Mouse (Mus musculus): ENCODE results near the gene Polr2a.
"Not testable (repeated sequence)": the region's sequence is repeated elsewhere in the genome, so short reads cannot be mapped to it uniquely, and the experiment has no call there.

Gene Polr2a

DNA sequence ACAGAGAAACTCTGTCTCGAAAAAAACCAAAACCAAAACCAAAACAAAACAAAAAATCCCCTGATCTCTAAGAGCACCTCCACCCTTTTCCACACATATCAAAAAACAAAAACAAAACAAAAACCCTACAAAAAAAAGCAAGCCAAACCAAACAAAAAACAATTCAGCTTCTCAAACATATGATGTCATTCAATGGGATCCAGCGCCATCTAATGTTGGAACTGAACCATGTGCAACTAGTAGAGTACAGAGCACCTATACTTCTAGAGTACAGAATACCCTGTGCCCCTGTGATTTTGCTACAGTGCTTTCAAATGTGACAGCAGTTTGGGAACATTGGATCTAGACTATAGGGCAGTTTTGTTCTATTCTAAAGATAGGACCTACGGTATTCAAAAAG, 3.7 kb downstream of the Polr2a start:
- DNase-seq (ENCODE audit: inconsistent ontology term): peak; percentile 51

DNA sequence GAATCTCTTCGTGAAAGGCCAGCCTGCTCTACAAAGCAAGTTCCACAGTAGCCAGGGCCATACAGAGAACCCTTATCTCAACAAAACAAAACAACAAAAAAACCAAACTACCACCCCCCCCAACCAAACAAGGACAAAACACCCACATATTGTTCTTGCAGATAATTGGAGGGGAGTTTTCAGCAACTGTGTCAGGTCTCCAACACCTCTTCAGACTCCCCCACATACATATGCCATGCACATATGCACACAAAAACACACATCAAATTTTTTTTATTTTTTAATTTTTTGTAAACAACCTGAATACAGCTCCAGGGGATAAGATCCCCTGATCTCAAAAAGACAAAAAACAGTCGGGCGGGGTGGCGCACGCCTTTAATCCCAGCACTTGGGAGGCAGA, 4.2 kb downstream of the Polr2a start:
- DNase-seq (ENCODE audit: inconsistent ontology term): no peak

DNA sequence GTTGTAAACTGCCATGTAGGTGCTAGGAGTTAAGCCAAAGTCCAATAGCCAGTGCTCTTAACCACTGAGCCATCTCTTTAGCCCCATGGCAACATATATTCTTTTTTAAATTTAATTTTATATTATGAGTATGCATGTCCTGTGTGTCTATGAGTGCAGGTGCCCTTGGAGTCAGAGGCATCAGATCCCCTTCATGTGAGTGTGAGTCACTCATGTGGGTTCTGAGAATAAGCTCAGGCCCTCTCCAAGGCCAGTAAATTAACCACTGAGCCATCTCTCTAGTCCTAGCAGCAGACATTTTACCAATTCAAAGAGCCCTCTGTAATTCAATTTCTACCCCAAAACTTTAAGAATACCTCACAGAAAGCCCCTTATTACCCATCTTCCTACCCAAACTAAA, 5.8 kb downstream of the Polr2a start:
- no peak for DNase-seq (ENCODE audit: inconsistent ontology term)

GRCm38 (mm10) chr11:69751635-69752034, 6.8 kb downstream of the Polr2a start:
- DNase-seq (ENCODE audit: inconsistent ontology term): no peak

DNA sequence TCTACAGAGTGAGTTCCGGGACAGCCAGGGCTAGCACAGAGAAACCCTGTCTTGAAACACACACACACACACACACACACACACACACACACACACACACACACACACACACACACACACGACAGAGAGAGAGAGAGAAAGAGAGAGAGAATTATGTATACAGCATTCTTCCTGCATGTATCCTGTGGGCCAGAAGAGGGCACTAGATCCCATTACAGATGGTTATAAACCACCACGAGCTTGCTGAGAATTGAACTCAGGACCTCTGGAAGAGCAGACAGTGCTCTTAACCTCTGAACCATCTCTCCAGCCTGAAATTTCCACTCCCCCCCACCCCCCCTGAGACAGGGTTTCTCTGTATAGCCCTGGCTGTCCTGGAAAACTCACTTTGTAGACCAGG, 27.0 kb downstream of the Polr2a start:
- not testable (repeated sequence) for DNase-seq (ENCODE audit: inconsistent ontology term)

DNA sequence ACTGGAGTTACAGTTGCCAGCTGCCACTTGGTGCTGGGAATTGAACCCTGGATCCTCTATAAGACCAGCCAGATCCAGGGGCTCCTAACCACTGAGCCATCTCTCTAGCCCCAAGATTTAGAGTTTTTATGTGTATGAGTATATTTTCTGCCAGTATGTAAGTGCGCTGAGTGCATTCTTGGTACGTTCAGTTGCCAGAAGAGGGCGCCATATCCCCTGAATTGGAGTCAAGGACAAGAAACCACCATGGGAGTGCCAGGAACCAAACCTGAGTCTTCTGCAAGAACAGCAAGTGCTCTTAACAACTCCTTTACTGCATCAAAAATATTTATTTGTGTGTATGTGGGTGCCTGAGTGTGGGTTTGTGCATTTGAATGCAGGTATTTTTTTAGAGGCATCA, 29.4 kb downstream of the Polr2a start:
- DNase-seq (ENCODE audit: inconsistent ontology term): no peak

DNA sequence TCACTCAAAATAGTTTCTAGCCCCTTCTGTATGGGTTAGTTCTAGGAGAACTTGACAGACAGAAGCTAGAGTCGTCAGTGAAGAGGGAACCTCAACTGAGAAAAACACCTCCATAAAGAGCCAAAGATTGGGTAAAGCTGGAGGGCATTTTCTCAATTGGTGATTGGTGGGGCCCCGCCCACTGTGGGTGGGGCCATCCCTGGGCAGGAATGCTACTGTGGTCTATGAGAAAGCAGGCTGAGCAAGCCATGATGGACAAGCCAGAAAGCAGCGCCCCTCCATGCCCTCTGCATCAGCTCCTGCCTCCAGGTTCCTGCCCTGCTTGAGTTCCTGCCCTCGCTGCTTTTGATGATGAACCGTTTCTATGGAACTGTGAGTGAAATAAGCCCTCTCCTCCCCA, 32.5 kb downstream of the Polr2a start:
- peak; percentile 19 for DNase-seq (ENCODE audit: inconsistent ontology term)

- no peak for DNase-seq (ENCODE audit: inconsistent ontology term)
These were observed 35.4 kb downstream of the Polr2a start for GRCm38 (mm10) chr11:69723074-69723473.

DNA sequence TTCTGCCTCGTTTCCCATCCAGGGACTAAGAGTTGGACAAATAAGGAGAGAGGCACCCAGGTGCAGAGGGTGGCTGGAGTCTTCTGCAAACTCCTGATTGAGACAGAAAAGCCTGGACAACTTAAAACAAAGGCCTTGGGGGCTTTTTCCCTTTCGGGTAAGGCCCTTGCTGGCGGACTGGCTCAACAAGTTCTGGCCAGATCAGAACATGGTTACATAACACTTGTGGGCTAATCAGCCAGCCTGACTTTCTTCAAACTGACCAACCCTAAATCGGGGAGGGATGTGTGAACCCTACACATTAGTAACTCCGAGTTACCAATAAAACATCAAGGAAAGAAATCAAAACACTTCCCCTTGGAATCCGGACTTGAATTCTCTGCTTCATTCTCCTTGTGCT, 37.6 kb downstream of the Polr2a start:
- DNase-seq (ENCODE audit: inconsistent ontology term): no peak

DNA sequence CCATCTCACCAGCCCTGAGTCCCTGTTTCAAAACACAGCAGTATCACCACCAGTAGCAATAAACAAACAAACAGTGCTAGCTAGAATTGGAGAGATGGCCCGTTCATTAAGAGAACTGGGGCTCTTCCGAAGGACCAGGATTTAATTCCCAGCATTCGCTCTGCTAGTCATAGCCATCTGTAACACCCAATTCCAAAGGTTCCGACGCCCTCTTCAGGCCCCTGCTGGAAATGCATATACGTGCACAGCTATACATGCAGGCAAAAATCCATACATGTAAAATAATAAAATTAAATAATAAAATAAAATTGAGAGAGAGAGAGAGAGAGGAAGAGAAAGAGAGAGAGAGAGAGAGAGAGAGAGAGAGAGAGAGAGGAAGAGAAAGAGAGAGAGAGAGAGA, 39.0 kb downstream of the Polr2a start:
- DNase-seq (ENCODE audit: inconsistent ontology term): no peak

DNA sequence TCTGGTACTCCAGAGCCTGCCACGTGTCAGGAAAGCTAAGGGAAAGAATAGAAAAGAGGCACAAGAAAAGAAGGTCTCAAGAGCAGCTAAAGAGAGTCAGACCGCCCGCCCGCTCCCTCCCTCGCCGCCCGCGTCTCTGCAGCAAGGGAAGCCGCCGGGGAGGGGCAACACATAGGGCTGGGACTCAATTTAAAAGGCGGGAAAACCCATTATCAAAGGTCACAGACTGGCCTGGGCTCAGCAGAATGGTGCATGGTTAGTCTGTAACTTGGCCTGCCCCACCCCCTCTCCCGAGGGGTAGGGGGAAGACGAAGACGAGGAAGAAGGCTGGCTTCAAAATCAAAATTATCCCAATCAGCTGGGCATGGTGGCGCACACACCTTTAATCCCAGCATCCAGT, 39.8 kb downstream of the Polr2a start:
- no peak for DNase-seq (ENCODE audit: inconsistent ontology term)

GRCm38 (mm10) chr11:69716953-69717352, 41.5 kb downstream of the Polr2a start:
- DNase-seq (ENCODE audit: inconsistent ontology term): no peak

- DNase-seq (ENCODE audit: inconsistent ontology term): peak; percentile 27
These were observed 42.5 kb downstream of the Polr2a start for GRCm38 (mm10) chr11:69715929-69716328.

DNA sequence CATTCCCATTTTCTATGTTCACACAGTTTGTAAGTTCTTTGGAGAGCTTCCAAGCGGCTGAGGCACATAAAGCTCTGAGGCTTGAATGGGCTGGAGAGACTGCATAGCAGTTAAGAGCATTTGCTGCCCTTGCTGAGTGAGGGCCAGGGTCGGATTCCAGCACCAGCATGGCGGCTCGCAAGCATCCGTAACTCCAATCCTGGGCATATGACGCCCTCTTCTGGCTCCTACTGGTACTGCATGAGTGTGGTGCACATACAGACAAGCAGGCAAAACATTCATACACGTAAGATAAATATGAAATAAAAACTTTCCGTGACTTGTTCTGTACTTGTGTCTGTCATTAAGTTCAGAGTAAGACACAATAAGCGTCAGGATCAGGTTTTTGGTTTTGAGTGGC, 43.0 kb downstream of the Polr2a start:
- no peak for DNase-seq (ENCODE audit: inconsistent ontology term)

DNA sequence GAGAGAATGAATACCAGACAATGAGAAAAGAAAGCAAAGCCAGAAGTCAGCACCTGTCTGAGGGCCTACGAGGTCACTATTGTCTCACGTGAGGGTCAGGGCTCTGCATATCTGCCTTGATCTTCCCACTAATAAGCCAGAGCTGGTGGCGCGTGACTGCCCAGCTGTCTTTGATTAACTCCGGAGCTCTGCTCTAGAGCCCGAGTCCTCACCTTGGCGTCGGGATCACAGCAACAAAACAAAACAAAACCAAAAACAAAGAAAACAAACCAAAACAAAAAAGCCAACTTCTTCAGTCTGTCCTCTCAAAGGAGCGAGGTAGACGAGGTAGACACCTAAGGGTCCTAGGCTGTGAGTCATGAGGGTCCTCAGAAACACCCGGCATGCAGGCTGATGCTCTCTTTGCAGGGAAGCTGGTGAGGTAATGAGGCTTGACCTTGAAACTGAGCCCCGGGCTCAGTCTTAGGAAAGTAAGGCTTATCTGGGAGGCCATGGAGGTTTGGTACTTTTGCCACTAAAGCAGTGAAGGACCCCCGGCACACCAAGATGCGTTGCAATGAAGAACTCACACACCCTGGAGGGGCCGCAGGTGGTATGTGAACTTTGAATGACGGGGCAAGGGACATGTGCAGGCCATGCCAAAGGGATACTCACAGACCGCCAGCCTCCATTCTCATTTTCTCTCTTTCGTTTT, 43.7 kb downstream of the Polr2a start:
- no peak for DNase-seq (ENCODE audit: inconsistent ontology term)

- DNase-seq (ENCODE audit: inconsistent ontology term): no peak
These were observed 45.3 kb downstream of the Polr2a start for GRCm38 (mm10) chr11:69712954-69713672.

DNA sequence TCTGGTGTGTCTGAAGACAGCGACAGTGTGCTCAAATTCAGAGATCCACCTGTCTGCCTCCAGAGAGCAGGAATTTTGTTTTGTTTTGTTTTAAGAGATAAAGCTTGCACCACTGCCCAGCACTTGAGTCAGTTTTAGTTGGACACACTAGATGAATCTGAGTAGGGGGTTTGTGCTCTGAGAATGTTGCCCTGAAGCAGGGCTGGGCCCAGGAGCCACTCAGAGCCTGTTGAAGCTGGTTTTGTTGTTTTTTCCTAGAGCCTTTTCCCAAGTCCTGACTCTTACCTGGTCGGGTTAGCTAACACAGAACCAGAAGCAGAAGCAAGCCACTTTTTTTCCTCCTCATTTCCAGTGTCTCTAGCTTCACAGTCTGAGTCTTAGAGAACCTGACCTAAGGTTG, 47.4 kb downstream of the Polr2a start:
- no peak for DNase-seq (ENCODE audit: inconsistent ontology term)

DNA sequence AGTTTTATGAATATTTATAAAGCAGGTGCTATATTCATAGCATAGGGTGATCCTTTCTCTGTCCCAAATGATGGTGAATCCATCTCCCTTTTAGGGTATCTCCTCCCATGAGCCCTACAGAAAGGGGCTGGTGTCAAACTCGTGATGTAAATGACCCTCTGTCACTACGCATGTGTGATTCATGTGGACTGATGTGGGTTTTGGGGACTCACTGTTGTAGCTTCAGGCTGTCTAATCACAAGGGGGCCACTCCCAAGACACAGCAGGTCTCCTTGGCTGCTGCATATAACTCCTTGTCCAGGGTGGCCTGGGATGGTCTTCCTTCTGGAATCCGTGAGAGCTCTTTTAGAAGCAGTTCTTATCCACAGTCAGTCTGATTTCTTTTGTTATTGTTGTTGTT, 48.0 kb downstream of the Polr2a start:
- DNase-seq (ENCODE audit: inconsistent ontology term): no peak

GRCm38 (mm10) chr11:69709554-69710446, 48.6 kb downstream of the Polr2a start:
- no peak for DNase-seq (ENCODE audit: inconsistent ontology term)

GRCm38 (mm10) chr11:69708614-69709265, 49.7 kb downstream of the Polr2a start:
- no peak for DNase-seq (ENCODE audit: inconsistent ontology term)

DNA sequence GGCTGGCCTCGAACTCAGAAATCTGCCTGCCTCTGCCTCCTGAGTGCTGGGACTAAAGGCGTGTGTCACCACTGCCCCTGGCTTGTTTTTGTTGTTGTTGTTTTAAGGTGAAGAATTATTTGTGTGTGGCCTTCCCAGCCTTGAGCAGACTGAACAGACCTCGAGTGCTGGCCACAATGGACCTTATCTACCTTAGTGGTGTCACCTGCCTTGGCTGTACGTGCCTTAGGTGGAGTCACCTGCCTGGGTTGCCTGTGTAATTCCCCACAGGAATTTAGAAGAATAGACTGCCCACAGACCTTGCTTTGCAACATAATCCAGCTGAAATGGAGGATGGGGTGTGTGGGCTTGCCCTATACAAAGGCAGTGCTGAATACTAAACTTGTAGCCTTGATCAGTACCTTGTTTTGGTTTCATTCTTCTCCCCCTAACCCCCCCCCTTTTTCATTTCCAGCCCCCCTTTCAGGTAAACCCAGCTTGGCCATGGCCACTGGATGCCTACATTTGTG, 50.5 kb downstream of the Polr2a start:
- DNase-seq (ENCODE audit: inconsistent ontology term): no peak

GRCm38 (mm10) chr11:69707480-69707847, 51.0 kb downstream of the Polr2a start:
- no peak for DNase-seq (ENCODE audit: inconsistent ontology term)
